Mouse (Mus musculus) heart, postnatal 0 days (tissue): Measurements from ENCODE around the gene Usp12.

Experiments used
- CTCF ChIP-seq: IDR thresholded peaks from 2 replicates; pipeline ENCODE4 v1.5.1; 2016; ENCODE audit warnings: antibody characterized with exemption, control low read depth, low read depth
- EP300 ChIP-seq: IDR thresholded peaks from 2 replicates; pipeline ENCODE4 v1.6.1; 2016; ENCODE audit warnings: antibody characterized with exemption, low read depth

DNA sequence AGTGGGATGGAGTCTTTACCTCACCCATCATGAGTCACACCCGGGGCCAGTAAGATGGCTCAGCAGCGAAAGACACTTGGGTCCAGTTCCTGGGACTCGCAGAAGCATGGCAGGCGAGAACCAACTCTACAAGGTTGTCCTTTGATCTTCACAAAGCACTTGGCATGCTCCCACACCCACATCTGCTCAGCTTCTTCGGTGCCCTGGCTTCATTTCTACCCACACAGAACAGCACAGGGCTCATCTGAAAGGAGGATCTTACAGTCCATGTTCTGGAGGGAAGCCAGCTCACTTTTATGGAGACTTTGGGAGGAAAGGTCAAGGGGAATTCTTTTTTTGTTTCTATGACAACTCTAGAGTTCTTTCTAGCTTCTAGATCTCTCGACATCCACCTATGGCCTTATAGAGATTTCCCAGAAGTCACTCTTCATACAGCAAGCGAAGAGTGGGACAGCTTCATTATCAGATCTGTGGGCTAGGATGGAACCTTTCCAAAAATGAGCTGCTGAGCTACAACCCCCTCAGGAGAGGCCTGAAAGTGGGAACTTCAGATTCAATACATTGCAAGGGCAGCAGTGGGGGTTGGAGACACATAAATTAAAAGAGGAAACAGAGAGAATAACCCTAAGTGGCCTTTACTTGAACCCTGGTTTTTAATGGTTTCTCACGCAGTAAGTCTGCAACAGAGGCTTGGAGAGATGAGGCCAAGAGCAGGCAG lies 24.3 kb upstream of the Usp12 start:
- TF ChIP-seq CTCF (no peak), EP300 (no peak)
